Mouse (Mus musculus) cerebellum, adult 9-11 months (tissue): Measurements from ENCODE around the gene Olfr106-ps.

Experiments used
- DNase-seq: peaks from one replicate; pipeline ENCODE4 v3.0.0; 2022

The Olfr106-ps gene

DNA sequence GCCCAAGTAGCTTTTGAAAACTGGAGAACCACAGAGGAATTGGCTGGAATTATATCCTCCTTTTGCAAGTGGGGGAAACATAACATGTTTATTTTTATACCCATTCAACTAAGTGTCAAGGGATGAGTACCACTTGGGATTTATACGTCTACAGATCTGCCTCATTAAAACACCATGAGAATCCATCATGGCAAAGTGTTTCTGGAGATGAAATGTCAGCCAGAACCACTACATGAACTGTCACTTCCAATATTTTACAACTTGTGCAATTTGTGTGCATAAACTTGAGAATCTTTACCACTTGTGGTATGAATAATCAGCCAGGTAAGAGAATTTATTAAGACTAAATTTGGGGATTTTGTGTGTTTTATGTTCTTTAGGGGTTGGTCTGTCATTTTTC lies at the start of gene Olfr106-ps:
TSS of gene Olfr106-ps (plus strand) at position 301 of the 400 bp plus-strand sequence.
- DNase-seq, result no peak

DNA sequence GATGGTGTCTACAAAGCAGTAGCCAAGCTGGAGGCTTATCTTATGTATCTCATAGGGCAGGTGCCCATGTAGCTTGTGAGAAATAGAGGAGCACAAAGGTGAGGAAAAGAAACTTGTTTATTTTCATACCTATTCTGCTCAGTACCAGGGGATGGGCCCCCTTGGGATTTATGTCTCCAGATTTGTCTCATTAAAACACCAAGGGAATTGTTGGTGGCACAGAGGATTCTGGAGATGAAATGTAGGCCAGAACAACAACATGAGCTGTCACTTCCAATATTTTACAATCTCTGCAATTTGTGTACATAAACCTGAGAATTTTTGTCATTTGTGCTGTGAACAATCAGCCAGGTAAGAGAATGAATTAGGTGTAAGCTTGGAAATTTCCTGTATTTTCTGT lies 30.9 kb upstream of the Olfr106-ps start, which contains the start of gene Olfr104-ps:
TSS of gene Olfr104-ps (plus strand) at position 301 of the 400 bp plus-strand sequence.
- DNase-seq, result no peak

DNA sequence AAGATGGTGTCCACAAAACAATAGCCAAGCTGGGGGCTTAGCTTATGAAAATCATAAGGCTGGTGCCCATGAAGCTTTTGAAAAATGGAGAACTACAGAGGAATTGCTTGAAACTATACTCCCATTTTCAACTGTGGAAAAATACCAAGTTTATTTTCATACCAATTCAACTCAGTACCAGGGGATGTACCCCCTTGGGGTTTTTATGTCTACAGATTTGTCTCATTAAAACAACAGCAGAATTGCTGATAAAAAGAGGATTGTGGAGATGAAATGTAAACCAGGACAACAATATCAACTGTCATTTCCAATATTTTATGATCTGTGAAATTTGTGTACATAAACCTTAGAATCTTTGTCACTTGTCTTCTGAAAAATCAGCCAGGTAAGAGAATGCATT lies 11.5 kb upstream of the Olfr106-ps start, which contains the start of gene Olfr105-ps:
TSS of gene Olfr105-ps (plus strand) at position 301 of the 400 bp plus-strand sequence.
- no peak for DNase-seq

DNA sequence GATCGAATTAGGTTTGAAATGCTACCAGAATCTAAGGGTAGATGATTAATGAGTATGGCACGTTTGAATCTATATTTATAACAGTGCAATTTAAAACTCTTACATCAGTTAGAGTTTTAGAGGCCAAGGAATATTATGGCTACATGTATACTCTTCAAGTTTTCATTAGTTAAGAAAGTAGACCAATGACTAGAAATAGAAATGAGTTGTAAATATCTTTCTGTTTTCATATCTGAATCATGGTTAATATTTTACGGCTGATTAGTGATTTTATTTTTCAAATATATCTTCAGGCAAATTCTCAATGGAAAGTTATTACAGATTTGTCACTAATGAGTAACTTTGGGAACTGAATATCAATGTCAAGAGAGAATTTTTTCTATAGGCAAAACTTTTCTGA lies 8.7 kb downstream of the Olfr106-ps start, which contains the start of gene Olfr107:
TSS of gene Olfr107 (plus strand) at position 301 of the 400 bp plus-strand sequence.
- no peak for DNase-seq

DNA sequence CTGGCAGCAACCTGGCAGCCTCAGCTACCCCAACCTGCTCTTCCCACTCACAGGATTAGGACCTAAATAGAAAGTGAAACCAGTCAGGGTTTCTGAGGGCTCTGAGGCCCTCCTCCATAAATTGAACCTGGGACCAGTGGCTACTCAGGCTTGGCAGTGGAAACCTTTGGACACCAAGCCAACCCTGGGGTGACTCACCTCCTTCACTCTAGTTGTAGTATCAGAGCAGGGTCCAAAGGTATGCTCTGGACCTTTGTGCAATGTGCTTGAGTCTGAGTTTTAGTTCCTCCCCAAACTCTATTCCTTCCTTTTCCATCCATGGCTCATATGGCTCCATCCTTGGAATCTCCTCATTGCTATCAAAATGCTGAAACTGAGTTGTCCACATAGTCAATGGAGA lies 23.2 kb downstream of the Olfr106-ps start:
- no peak for DNase-seq

DNA sequence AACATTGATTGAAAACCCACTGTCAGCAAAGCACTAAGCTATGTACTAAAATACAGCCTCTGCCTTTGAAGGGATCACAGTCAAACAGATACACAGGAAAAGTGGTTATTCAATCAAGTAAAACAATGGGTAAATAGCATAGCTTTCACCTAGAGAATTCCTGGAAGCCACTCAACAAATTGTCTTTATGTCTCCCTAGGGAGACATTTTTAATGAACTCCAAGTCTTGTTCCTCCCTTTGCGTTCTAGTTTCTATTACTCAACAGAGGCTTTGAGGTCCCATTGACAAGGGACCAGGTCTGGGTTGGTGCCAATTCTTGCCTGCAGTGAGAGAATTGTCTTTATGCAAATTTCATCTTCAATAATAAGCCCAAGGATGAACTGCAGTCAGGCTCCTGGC lies 55.0 kb downstream of the Olfr106-ps start, which contains the start of gene Olfr108:
TSS of gene Olfr108 (plus strand) at position 301 of the 400 bp plus-strand sequence.
- DNase-seq, result no peak
